Mouse (Mus musculus) spleen, adult 2 months (tissue): ENCODE results near the gene Baiap2.

Experiments
- CTCF ChIP-seq: fragments of 200-500 bp; IDR thresholded peaks from 2 replicates; pipeline ENCODE4 v1.5.1; 2011; ENCODE audit warnings: mild to moderate bottlenecking, inconsistent platforms; ENCODE audit not compliant: insufficient read depth, insufficient read length, insufficient replicate concordance; ENCODE audit errors: extremely low read depth
- POLR2A ChIP-seq: fragments of 200-500 bp; IDR thresholded peaks from 2 replicates; pipeline ENCODE4 v1.6.1; 2011; ENCODE audit warnings: low read depth, low read length, inconsistent platforms

DNA sequence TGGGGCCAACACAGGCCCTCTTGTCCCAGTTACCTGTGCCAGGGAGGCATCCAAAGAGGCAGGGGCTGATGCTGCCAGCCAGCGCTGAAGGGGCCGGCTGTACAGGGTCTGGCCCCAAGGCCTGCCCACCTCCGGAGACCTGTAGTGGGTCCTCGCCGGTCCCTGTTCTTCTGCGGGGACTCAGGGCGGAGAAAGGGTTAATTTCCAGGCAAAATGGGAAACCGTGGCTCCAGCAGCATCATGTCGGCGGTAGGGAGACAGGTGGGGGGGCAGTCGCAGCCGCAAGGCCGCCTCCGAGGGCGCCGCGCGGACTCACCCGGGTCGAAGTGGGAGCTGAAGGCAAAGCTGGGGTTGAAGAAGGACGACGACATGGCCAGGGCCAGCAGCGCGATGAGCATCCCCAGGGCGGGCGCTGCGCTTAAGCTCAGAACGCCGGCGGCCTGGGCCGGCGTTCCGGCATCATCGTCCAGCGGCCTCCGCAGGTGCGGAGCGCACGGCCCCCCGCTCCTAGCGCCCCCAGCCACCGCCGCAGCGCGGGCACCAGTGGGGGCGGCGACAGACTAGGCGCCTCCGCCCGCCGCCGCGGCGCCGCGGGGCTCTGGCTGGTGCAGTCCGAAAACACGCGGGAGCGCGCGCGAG lies 104.1 kb downstream of the Baiap2 start, which contains the start of gene Aatk:
- TF ChIP-seq POLR2A (no peak), CTCF (no peak)
